22 mouse cellular contexts compared by ENCODE assay signal in the genomic region with DNA sequence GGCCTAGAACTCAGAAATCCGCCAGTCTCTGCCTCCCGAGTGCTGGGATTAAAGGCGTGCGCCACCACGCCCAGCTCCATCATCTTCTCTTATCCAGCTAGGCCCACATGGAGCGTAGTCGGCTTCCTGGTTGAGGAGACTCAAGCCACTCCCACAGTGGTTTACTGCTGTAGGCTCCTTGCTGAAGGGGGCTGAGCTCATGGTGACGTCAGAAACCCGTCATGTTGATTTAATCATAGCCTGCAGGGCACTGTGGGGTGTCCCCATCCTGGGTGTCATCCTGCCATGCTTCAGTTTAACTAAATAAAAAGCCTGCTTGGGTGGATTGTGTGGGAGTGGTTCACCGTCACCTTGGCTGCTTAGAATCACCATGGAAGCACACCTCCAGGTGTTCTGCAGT.
DNase-seq lines count a peak whose midpoint lies in the region; TF ChIP-seq lines count a peak whose summit lies in the region.
"Had no signal": no experiment of that assay in that cellular context is flagged by ENCODE, and none has a peak within 500 bp of the region (broad histone marks: within the 10 kb centered on the region; RNA-seq: fewer than 3 reads in every experiment).

No protein-coding gene starts in this region.

- peak overlapping the region; percentile 55; the same call in 1 of the 2 replicates for H3K27ac ChIP-seq in left cerebral cortex, adult 2 months
- H3K27ac ChIP-seq: embryonic facial prominence, embryonic 13.5 days; embryonic facial prominence, embryonic 15.5 days; forebrain, embryonic 12.5 days had no signal

- TF ChIP-seq CTCF in left cerebral cortex, adult 2 months (IDR thresholded peaks at IDR 0.05): no peak

- DNase-seq in left cerebral cortex, adult 2 months (ENCODE audit: extremely low spot score in 1 of 2, low spot score in 2 of 2): peak in 1 of 2 experiments; percentile 58
- DNase-seq in left cerebral cortex, postnatal 14 days (ENCODE audit: low spot score in 2 of 2): no peak
- DNase-seq in ES-CJ7 (ENCODE audit: low read depth, low spot score) (peak; percentile 62), R1 (ENCODE audit: low read depth, low spot score) (peak; percentile 84)
- DNase-seq in brain, adult 2 months (ENCODE audit: low read depth, low spot score): peak; percentile 68
- no peak for DNase-seq in lung, adult 18-20 months
- no peak for DNase-seq in adrenal gland, postnatal 14 days
- DNase-seq in adrenal gland, postnatal 10 days: no peak
- DNase-seq: adrenal gland, adult 8-10 months; adrenal gland, postnatal 36 days; cerebellum, adult 11 months; cerebellum, adult 18-20 months; cerebellum, adult 8-10 months; cerebellum, adult 9-11 months; cerebellum, postnatal 14 days; cerebellum, postnatal 36 days; embryo, embryonic 11 days had no signal

- intact Hi-C loops in left cerebral cortex, adult 2 months (cut with DNase I): loop anchor here (5.0 kb wide), 1 partner anchor 213 kb away; no protein-coding TSS in a partner anchor
- intact Hi-C loops in left cerebral cortex, postnatal 14 days (cut with DNase I): loop anchor here (5.0 kb wide), 1 partner anchor 218 kb away; no protein-coding TSS in a partner anchor

- H3K4me3 ChIP-seq in left cerebral cortex, adult 2 months: no peak overlapping the region
- H3K4me3 ChIP-seq: embryonic facial prominence, embryonic 13.5 days; embryonic facial prominence, embryonic 15.5 days; erythroblast, embryonic 14.5 days; forebrain, embryonic 10.5 days; forebrain, embryonic 12.5 days had no signal

Comparison
In these comparisons a context has a peak if more than half of its experiments do, and no peak if none do; other contexts are left out.
1. DNase-seq: peak in ES-CJ7 (single experiment), R1 (single experiment) and brain, adult 2 months (single experiment); none in left cerebral cortex, postnatal 14 days (0 of 2), lung, adult 18-20 months (0 of 2), adrenal gland, postnatal 14 days (single experiment) and adrenal gland, postnatal 10 days (single experiment).